Mouse (Mus musculus): ENCODE measurements at regions not wholly inside any gene's neighbourhood (a gene's known extent, or its start where the extent isn't known, plus 50 kb on each side); places are given as distances from the start of the nearest gene placed in this dataset.
A peak's percentile ranks its signal among the peaks of the same experiment; 100 is the strongest.

DNA sequence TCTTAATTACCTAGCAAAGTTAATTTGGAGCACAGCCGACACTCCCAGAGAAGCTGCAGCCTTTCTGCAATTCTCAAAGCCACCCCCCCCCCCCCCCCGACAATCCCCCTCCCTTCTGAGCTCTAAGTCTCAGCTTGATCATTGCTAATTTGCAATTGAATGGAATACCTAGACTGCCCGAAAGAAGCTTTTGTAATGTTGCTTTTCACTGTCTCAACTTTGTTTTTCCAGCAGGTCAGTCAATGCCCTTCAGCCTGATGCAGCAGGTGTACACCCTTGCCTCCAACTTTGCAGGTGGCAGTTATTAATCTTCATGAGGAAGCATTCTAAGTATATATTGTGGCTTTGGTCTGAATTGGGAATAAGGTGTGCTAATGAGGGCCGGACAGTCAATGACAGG lies 1006.6 kb upstream of the Gm8797 start:
- Histone ChIP-seq H3K9ac (ENCODE audit: insufficient read depth, low read depth, low read length, poor library complexity, severe bottlenecking) (no peak overlapping the region), H3K36me3 (ENCODE audit: control insufficient read depth, insufficient read depth, low read length, poor library complexity, severe bottlenecking) (no peaks in the 10 kb centered on the region), H3K4me3 (ENCODE audit: insufficient read depth in 1 of 2, low read depth in 1 of 2, low read length in 2 of 2, poor library complexity in 1 of 2, severe bottlenecking in 1 of 2) (no peak overlapping the region), H3K27ac (ENCODE audit: insufficient read depth, low read depth, low read length, poor library complexity, severe bottlenecking) (peak overlapping the region; percentile 22; the same call in 1 of the 2 replicates), H3K9me3 (ENCODE audit: control insufficient read depth, insufficient read depth, low read depth, low read length) (no peaks in the 10 kb centered on the region), H3K4me1 (ENCODE audit: control insufficient read depth in 2 of 2, insufficient read depth in 2 of 2, low read length in 2 of 2, poor library complexity in 1 of 2) (peaks cover 0 to 2% of the 10 kb centered on the region in 2 experiments; a peak in 1 of 4 replicates)
- peak; percentile 37 for DNase-seq (ENCODE audit: low read depth, low spot score)
- in situ Hi-C loops (cut with MboI; ENCODE audit: low sequenced_read_pairs in 2 of 2, unreplicated experiment in 2 of 2), result no loop called here
- no peak for TF ChIP-seq MAFK (IDR thresholded peaks at IDR 0.05; ENCODE audit: insufficient read depth, low read depth, low read length)
- TF ChIP-seq ZC3H11A (IDR thresholded peaks at IDR 0.05; ENCODE audit: borderline replicate concordance, low read depth, low read length), result no peak
- TF ChIP-seq CHD2 (IDR thresholded peaks at IDR 0.05; ENCODE audit: low read depth, low read length), result no peak
- no peak for TF ChIP-seq HCFC1 (IDR thresholded peaks at IDR 0.05; ENCODE audit: borderline replicate concordance, insufficient read depth, low read length)
- no peak for TF ChIP-seq ZNF384 (IDR thresholded peaks at IDR 0.05; ENCODE audit: low read depth, low read length)

DNA sequence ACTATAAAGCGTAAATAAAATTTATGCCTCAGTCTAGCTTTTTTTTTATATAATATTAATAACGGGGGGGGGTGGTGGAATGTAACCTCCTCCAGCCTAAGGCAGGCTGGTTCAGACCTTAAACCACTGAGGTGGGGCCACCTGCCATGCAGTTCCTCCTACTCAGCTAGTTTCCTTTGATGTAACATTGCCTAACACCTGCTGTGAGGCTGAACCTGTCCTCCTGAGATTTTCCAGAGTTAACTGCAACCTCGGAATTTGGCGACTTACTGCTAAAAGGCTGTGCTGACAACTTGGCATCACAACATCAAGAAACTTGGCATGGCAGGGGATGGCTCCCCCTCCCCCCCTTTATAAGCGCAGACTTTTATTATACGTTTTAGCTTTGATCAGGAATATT lies 1006.0 kb upstream of the Gm8797 start:
- Histone ChIP-seq H3K27ac (ENCODE audit: insufficient read depth, low read depth, low read length, poor library complexity, severe bottlenecking) (peak overlapping the region; percentile 22; the same call in 1 of the 2 replicates), H3K9ac (ENCODE audit: insufficient read depth, low read depth, low read length, poor library complexity, severe bottlenecking) (no peak overlapping the region), H3K4me1 (ENCODE audit: control insufficient read depth in 2 of 2, insufficient read depth in 2 of 2, low read length in 2 of 2, poor library complexity in 1 of 2) (peaks cover 0 to 2% of the 10 kb centered on the region in 2 experiments; a peak in 1 of 4 replicates), H3K4me3 (ENCODE audit: insufficient read depth in 1 of 2, low read depth in 1 of 2, low read length in 2 of 2, poor library complexity in 1 of 2, severe bottlenecking in 1 of 2) (no peak overlapping the region), H3K36me3 (ENCODE audit: control insufficient read depth, insufficient read depth, low read length, poor library complexity, severe bottlenecking) (no peaks in the 10 kb centered on the region), H3K9me3 (ENCODE audit: control insufficient read depth, insufficient read depth, low read depth, low read length) (no peaks in the 10 kb centered on the region)
- peak; percentile 21 for DNase-seq (ENCODE audit: low read depth, low spot score)
- TF ChIP-seq ZNF384 (IDR thresholded peaks at IDR 0.05; ENCODE audit: low read depth, low read length), result no peak
- in situ Hi-C loops (cut with MboI; ENCODE audit: low sequenced_read_pairs in 2 of 2, unreplicated experiment in 2 of 2), result no loop called here

DNA sequence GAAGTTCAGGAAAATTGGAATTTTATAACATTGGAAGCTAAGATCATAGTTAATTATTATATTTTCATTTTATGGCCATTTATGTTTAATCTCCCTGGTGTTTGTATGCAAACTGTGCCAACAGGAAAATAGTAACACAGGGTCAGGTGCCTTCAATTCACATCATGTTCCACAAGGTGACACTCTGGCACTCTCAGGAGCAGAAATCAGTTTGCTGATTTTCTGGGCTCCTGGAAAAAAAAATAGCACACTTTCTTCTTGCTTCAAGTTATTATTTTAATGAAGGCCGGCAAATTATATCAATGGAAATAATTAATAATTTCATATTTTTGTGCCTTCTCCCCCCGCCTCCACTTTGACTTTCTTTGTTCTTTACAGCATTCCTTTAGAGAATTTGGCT lies 994.5 kb upstream of the Gm8797 start:
- H3K9ac ChIP-seq (ENCODE audit: insufficient read depth, low read depth, low read length, poor library complexity, severe bottlenecking), result no peak overlapping the region
- no peaks in the 10 kb centered on the region for H3K4me1 ChIP-seq (ENCODE audit: control insufficient read depth in 2 of 2, insufficient read depth in 2 of 2, low read length in 2 of 2, poor library complexity in 1 of 2)
- DNase-seq (ENCODE audit: low read depth, low spot score), result no peak
- in situ Hi-C loops (cut with MboI; ENCODE audit: low sequenced_read_pairs in 2 of 2, unreplicated experiment in 2 of 2), result no loop called here
- TF ChIP-seq CHD2 (IDR thresholded peaks at IDR 0.05; ENCODE audit: low read depth, low read length) (no peak), ZC3H11A (IDR thresholded peaks at IDR 0.05; ENCODE audit: borderline replicate concordance, low read depth, low read length) (no peak), HCFC1 (IDR thresholded peaks at IDR 0.05; ENCODE audit: borderline replicate concordance, insufficient read depth, low read length) (no peak), ZNF384 (IDR thresholded peaks at IDR 0.05; ENCODE audit: low read depth, low read length) (no peak), MAFK (IDR thresholded peaks at IDR 0.05; ENCODE audit: insufficient read depth, low read depth, low read length) (no peak)
- no peak overlapping the region for H3K27ac ChIP-seq (ENCODE audit: insufficient read depth, low read depth, low read length, poor library complexity, severe bottlenecking)
- H3K4me3 ChIP-seq (ENCODE audit: insufficient read depth in 1 of 2, low read depth in 1 of 2, low read length in 2 of 2, poor library complexity in 1 of 2, severe bottlenecking in 1 of 2), result no peak overlapping the region
- no peaks in the 10 kb centered on the region for H3K36me3 ChIP-seq (ENCODE audit: control insufficient read depth, insufficient read depth, low read length, poor library complexity, severe bottlenecking)
- no peaks in the 10 kb centered on the region for H3K9me3 ChIP-seq (ENCODE audit: control insufficient read depth, insufficient read depth, low read depth, low read length)

GRCm38 (mm10) chr3:4757113-4757512 lies 993.5 kb upstream of the Gm8797 start:
- no peaks in the 10 kb centered on the region for H3K4me1 ChIP-seq (ENCODE audit: control insufficient read depth in 2 of 2, insufficient read depth in 2 of 2, low read length in 2 of 2, poor library complexity in 1 of 2)
- in situ Hi-C loops (cut with MboI; ENCODE audit: low sequenced_read_pairs in 2 of 2, unreplicated experiment in 2 of 2), result no loop called here

GRCm38 (mm10) chr3:4763076-4763475 lies 987.5 kb upstream of the Gm8797 start:
- TF ChIP-seq ZNF384 (IDR thresholded peaks at IDR 0.05; ENCODE audit: low read depth, low read length) (no peak), ZC3H11A (IDR thresholded peaks at IDR 0.05; ENCODE audit: borderline replicate concordance, low read depth, low read length) (no peak), CHD2 (IDR thresholded peaks at IDR 0.05; ENCODE audit: low read depth, low read length) (no peak), HCFC1 (IDR thresholded peaks at IDR 0.05; ENCODE audit: borderline replicate concordance, insufficient read depth, low read length) (no peak), MAFK (IDR thresholded peaks at IDR 0.05; ENCODE audit: insufficient read depth, low read depth, low read length) (no peak)
- Histone ChIP-seq H3K27ac (ENCODE audit: insufficient read depth, low read depth, low read length, poor library complexity, severe bottlenecking) (no peak overlapping the region), H3K4me1 (ENCODE audit: control insufficient read depth in 2 of 2, insufficient read depth in 2 of 2, low read length in 2 of 2, poor library complexity in 1 of 2) (no peaks in the 10 kb centered on the region), H3K4me3 (ENCODE audit: insufficient read depth in 1 of 2, low read depth in 1 of 2, low read length in 2 of 2, poor library complexity in 1 of 2, severe bottlenecking in 1 of 2) (no peak overlapping the region), H3K36me3 (ENCODE audit: control insufficient read depth, insufficient read depth, low read length, poor library complexity, severe bottlenecking) (no peaks in the 10 kb centered on the region), H3K9me3 (ENCODE audit: control insufficient read depth, insufficient read depth, low read depth, low read length) (no peaks in the 10 kb centered on the region), H3K9ac (ENCODE audit: insufficient read depth, low read depth, low read length, poor library complexity, severe bottlenecking) (no peak overlapping the region)
- no peak for DNase-seq (ENCODE audit: low read depth, low spot score)
- in situ Hi-C loops (cut with MboI; ENCODE audit: low sequenced_read_pairs in 2 of 2, unreplicated experiment in 2 of 2), result no loop called here

More at GRCm38 (mm10) chr3:4757113-4757512, 993.5 kb upstream of the Gm8797 start:
- Histone ChIP-seq H3K36me3 (ENCODE audit: control insufficient read depth, insufficient read depth, low read length, poor library complexity, severe bottlenecking) (no peaks in the 10 kb centered on the region), H3K9me3 (ENCODE audit: control insufficient read depth, insufficient read depth, low read depth, low read length) (no peaks in the 10 kb centered on the region), H3K4me3 (ENCODE audit: insufficient read depth in 1 of 2, low read depth in 1 of 2, low read length in 2 of 2, poor library complexity in 1 of 2, severe bottlenecking in 1 of 2) (no peak overlapping the region), H3K27ac (ENCODE audit: insufficient read depth, low read depth, low read length, poor library complexity, severe bottlenecking) (no peak overlapping the region), H3K9ac (ENCODE audit: insufficient read depth, low read depth, low read length, poor library complexity, severe bottlenecking) (no peak overlapping the region)
- no peak for DNase-seq (ENCODE audit: low read depth, low spot score)
- TF ChIP-seq HCFC1 (IDR thresholded peaks at IDR 0.05; ENCODE audit: borderline replicate concordance, insufficient read depth, low read length) (no peak), ZNF384 (IDR thresholded peaks at IDR 0.05; ENCODE audit: low read depth, low read length) (no peak), CHD2 (IDR thresholded peaks at IDR 0.05; ENCODE audit: low read depth, low read length) (no peak), MAFK (IDR thresholded peaks at IDR 0.05; ENCODE audit: insufficient read depth, low read depth, low read length) (no peak), ZC3H11A (IDR thresholded peaks at IDR 0.05; ENCODE audit: borderline replicate concordance, low read depth, low read length) (no peak)

Data from ES-E14 (cell line).